Mouse (Mus musculus) A20 (cell line): Measurements from ENCODE around the gene Vmn1r113.
"Not testable (repeated sequence)": the region's sequence is repeated elsewhere in the genome, so short reads cannot be mapped to it uniquely, and the experiment has no call there.

Source experiments
- DNase-seq: peaks from one replicate; pipeline ENCODE4 v3.0.0-alpha.2; 2011; ENCODE audit warnings: low read depth, low spot score

Gene Vmn1r113

GRCm38 (mm10) chr7:20786985-20787384 lies at the start of gene Vmn1r113:
Gene Vmn1r113, plus strand, starts transcription at chr7:20787285.
- DNase-seq = not testable (repeated sequence)

DNA sequence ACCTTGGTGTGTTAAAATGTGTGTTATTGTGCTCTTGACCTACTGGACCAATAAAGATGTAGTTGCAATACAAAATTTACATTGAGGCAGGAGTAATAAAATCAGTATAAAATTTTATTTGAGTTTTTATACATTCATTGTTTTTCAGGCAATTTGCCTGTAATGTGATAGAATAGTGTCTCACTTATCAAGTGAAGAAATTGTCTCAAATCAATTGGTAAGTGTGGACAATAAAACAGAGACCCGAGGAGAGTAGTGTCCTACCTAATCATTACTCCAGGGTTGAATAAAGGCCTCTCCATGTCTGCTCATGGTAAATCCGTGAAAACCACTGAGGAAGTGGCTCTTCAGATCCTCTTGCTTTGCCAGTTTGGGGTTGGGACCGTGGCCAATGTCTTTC lies 16.2 kb upstream of the Vmn1r113 start, which contains the start of gene Vmn1r112:
Gene Vmn1r112, plus strand, starts transcription at position 301 of the 400 bp plus-strand sequence.
- DNase-seq = not testable (repeated sequence)

- not testable (repeated sequence) for DNase-seq
These were observed 25.0 kb downstream of the Vmn1r113 start, which contains the start of gene Vmn1r114 for GRCm38 (mm10) chr7:20812086-20812485. Gene Vmn1r114, minus strand, starts transcription at chr7:20812186.
